16 mouse cellular contexts compared by ENCODE assay signal in genomic region chr6:146136244-146136643, GRCm38 (mm10).
DNase-seq lines count a peak whose midpoint lies in the region; ATAC-seq lines count a peak whose summit lies in the region.
"Had no signal": no experiment of that assay in that cellular context is flagged by ENCODE, and none has a peak within 500 bp of the region (broad histone marks: within the 10 kb centered on the region; RNA-seq: fewer than 3 reads in every experiment).

No protein-coding gene starts in this region.

- peaks cover 18% of the 10 kb centered on the region for H3K4me1 ChIP-seq in forebrain, embryonic 10.5 days
- H3K4me1 ChIP-seq in forebrain, embryonic 11.5 days (replicated peaks; ENCODE audit: control insufficient read depth, insufficient read depth, low read length): peaks cover 3% of the 10 kb centered on the region; the same call in 1 of the 2 replicates
- H3K4me1 ChIP-seq in forebrain, embryonic 12.5 days: peaks cover 26% of the 10 kb centered on the region
- H3K4me1 ChIP-seq in hindbrain, embryonic 14.5 days (replicated peaks; ENCODE audit: control insufficient read depth, insufficient read depth, low read length): peaks cover 16% of the 10 kb centered on the region
- peaks cover 16% of the 10 kb centered on the region; the same call in 1 of the 2 replicates for H3K4me1 ChIP-seq in midbrain, embryonic 16.5 days (ENCODE audit: control insufficient read depth, insufficient read depth, low read length)

- no peak overlapping the region for H3K4me3 ChIP-seq in forebrain, embryonic 10.5 days
- H3K4me3 ChIP-seq in forebrain, embryonic 11.5 days (ENCODE audit: low read depth, low read length): no peak overlapping the region
- H3K4me3 ChIP-seq in forebrain, embryonic 12.5 days (replicated peaks): no peak overlapping the region
- H3K4me3 ChIP-seq in hindbrain, embryonic 14.5 days (replicated peaks; ENCODE audit: low read length): no peak overlapping the region
- no peak overlapping the region for H3K4me3 ChIP-seq in midbrain, embryonic 16.5 days (ENCODE audit: low read depth, low read length)
- H3K4me3 ChIP-seq: erythroblast, embryonic 14.5 days; gastrocnemius, adult 2 months had no signal

- WGBS in forebrain, embryonic 10.5 days: 68% methylated on average over 7 of the region's 7 CpGs
- WGBS in forebrain, embryonic 11.5 days: 55% methylated on average over 7 of the region's 7 CpGs
- 53% methylated on average over 7 of the region's 7 CpGs for WGBS in forebrain, embryonic 12.5 days
- 16% methylated on average over 7 of the region's 7 CpGs for WGBS in hindbrain, embryonic 14.5 days
- WGBS in midbrain, embryonic 16.5 days: 38% methylated on average over 7 of the region's 7 CpGs

- H3K9me3 ChIP-seq in forebrain, embryonic 10.5 days: no peaks in the 10 kb centered on the region
- no peaks in the 10 kb centered on the region for H3K9me3 ChIP-seq in forebrain, embryonic 11.5 days (ENCODE audit: control insufficient read depth, low read length)
- H3K9me3 ChIP-seq in forebrain, embryonic 12.5 days: no peaks in the 10 kb centered on the region
- no peaks in the 10 kb centered on the region for H3K9me3 ChIP-seq in hindbrain, embryonic 14.5 days (ENCODE audit: control insufficient read depth, low read length)
- H3K9me3 ChIP-seq in midbrain, embryonic 16.5 days (replicated peaks; ENCODE audit: control insufficient read depth, low read length, poor library complexity, severe bottlenecking): no peaks in the 10 kb centered on the region

- H3K9ac ChIP-seq in forebrain, embryonic 11.5 days (ENCODE audit: low read length): no peak overlapping the region
- H3K9ac ChIP-seq in forebrain, embryonic 12.5 days: no peak overlapping the region
- no peak overlapping the region for H3K9ac ChIP-seq in hindbrain, embryonic 14.5 days
- no peak overlapping the region for H3K9ac ChIP-seq in midbrain, embryonic 16.5 days (ENCODE audit: low read depth, low read length)

- H3K36me3 ChIP-seq in forebrain, embryonic 10.5 days (replicated peaks): no peaks in the 10 kb centered on the region
- H3K36me3 ChIP-seq in forebrain, embryonic 11.5 days (ENCODE audit: control insufficient read depth, insufficient read depth, low read length): no peaks in the 10 kb centered on the region
- H3K36me3 ChIP-seq in forebrain, embryonic 12.5 days (replicated peaks): no peaks in the 10 kb centered on the region
- H3K36me3 ChIP-seq in hindbrain, embryonic 14.5 days (replicated peaks; ENCODE audit: control insufficient read depth, insufficient read depth): no peaks in the 10 kb centered on the region
- H3K36me3 ChIP-seq in midbrain, embryonic 16.5 days (ENCODE audit: control insufficient read depth, insufficient read depth, low read length): no peaks in the 10 kb centered on the region

- DNase-seq in forebrain, embryonic 10.5 days (ENCODE audit: extremely low spot score, low spot score): no peak
- no peak for DNase-seq in forebrain, embryonic 11.5 days (ENCODE audit: low spot score)
- DNase-seq in hindbrain, embryonic 14.5 days (ENCODE audit: low spot score): no peak
- no peak for DNase-seq in kidney, postnatal 4 days
- no peak for DNase-seq in ovary, adult 18-20 months (ENCODE audit: low spot score)
- no peak for DNase-seq in c-Kit-positive CD71-positive TER-119-positive erythroid progenitor cells, embryonic 14.5 days (ENCODE audit: low spot score)
- DNase-seq: cerebellum, adult 9-10 months; gastrocnemius, adult 2 months; heart, postnatal 14 days; lung, postnatal 10 days had no signal

- ATAC-seq in forebrain, embryonic 11.5 days (replicated peaks; ENCODE audit: low FRiP score): no peak
- ATAC-seq in forebrain, embryonic 12.5 days (ENCODE audit: low FRiP score): peak; percentile 37; the same call in 1 of the 2 replicates
- ATAC-seq in hindbrain, embryonic 14.5 days (ENCODE audit: low FRiP score): peak; percentile 52; the same call in 1 of the 2 replicates
- peak; percentile 48 for ATAC-seq in midbrain, embryonic 16.5 days
- ATAC-seq: intestine, postnatal 0 days had no signal

- no peak overlapping the region for H3K4me2 ChIP-seq in forebrain, embryonic 11.5 days (ENCODE audit: low read depth, low read length, severe bottlenecking)
- no peak overlapping the region for H3K4me2 ChIP-seq in forebrain, embryonic 12.5 days
- H3K4me2 ChIP-seq in hindbrain, embryonic 14.5 days (replicated peaks): peak overlapping the region; percentile 31
- peak overlapping the region; percentile 15; the same call in 1 of the 2 replicates for H3K4me2 ChIP-seq in midbrain, embryonic 16.5 days (ENCODE audit: low read length)
- H3K4me2 ChIP-seq: liver, embryonic 11.5 days had no signal

- H3K27ac ChIP-seq in forebrain, embryonic 10.5 days: 0 out of 2 replicates have a peak overlapping the region, but pooled peaks have one; percentile 30
- no peak overlapping the region for H3K27ac ChIP-seq in forebrain, embryonic 11.5 days (ENCODE audit: low read depth, low read length)
- no peak overlapping the region for H3K27ac ChIP-seq in forebrain, embryonic 12.5 days
- H3K27ac ChIP-seq in hindbrain, embryonic 14.5 days: peak overlapping the region; percentile 71
- H3K27ac ChIP-seq in midbrain, embryonic 16.5 days (ENCODE audit: low read length): 0 out of 2 replicates have a peak overlapping the region, but pooled peaks have one; percentile 43
- H3K27ac ChIP-seq: gastrocnemius, adult 2 months had no signal

- no peaks in the 10 kb centered on the region for H3K27me3 ChIP-seq in forebrain, embryonic 10.5 days (ENCODE audit: poor library complexity, severe bottlenecking)
- no peaks in the 10 kb centered on the region for H3K27me3 ChIP-seq in forebrain, embryonic 11.5 days (ENCODE audit: control insufficient read depth, insufficient read depth, low read length)
- no peaks in the 10 kb centered on the region for H3K27me3 ChIP-seq in forebrain, embryonic 12.5 days
- no peaks in the 10 kb centered on the region for H3K27me3 ChIP-seq in hindbrain, embryonic 14.5 days (ENCODE audit: control insufficient read depth, insufficient read depth, low read length)
- H3K27me3 ChIP-seq in midbrain, embryonic 16.5 days (ENCODE audit: control insufficient read depth, insufficient read depth, low read depth, low read length): no peaks in the 10 kb centered on the region
- H3K27me3 ChIP-seq: CH12.LX had no signal

Comparison
In these comparisons a context has a peak if more than half of its experiments do, and no peak if none do; other contexts are left out.
1. H3K27ac ChIP-seq: peak in forebrain, embryonic 10.5 days (single experiment), hindbrain, embryonic 14.5 days (single experiment) and midbrain, embryonic 16.5 days (single experiment); none in forebrain, embryonic 11.5 days (single experiment) and forebrain, embryonic 12.5 days (single experiment).
2. H3K4me2 ChIP-seq: peak in hindbrain, embryonic 14.5 days (single experiment) and midbrain, embryonic 16.5 days (single experiment); none in forebrain, embryonic 11.5 days (single experiment) and forebrain, embryonic 12.5 days (single experiment).